Mouse (Mus musculus) olfactory bulb, adult 2 months (tissue): ENCODE results near the gene Cd1d1.

Experiments
- CTCF ChIP-seq: fragments of 200-500 bp; IDR thresholded peaks from 2 replicates; pipeline ENCODE4 v1.5.1; 2012; ENCODE audit warnings: low read depth, mild to moderate bottlenecking, low read length, moderate library complexity; ENCODE audit not compliant: insufficient read depth
- POLR2A ChIP-seq: fragments of 200-500 bp; IDR thresholded peaks from 2 replicates; pipeline ENCODE4 v1.6.1; 2012; ENCODE audit warnings: mild to moderate bottlenecking, low read depth, low read length, moderate library complexity; ENCODE audit not compliant: insufficient read depth

- no peak for TF ChIP-seq POLR2A
- TF ChIP-seq CTCF = no peak
Measured at GRCm38 (mm10) chr3:86961395-86961669, 37.9 kb downstream of the Cd1d1 start.
